Mouse (Mus musculus): ENCODE data around the gene Tmem132c.

Gene Tmem132c

DNA sequence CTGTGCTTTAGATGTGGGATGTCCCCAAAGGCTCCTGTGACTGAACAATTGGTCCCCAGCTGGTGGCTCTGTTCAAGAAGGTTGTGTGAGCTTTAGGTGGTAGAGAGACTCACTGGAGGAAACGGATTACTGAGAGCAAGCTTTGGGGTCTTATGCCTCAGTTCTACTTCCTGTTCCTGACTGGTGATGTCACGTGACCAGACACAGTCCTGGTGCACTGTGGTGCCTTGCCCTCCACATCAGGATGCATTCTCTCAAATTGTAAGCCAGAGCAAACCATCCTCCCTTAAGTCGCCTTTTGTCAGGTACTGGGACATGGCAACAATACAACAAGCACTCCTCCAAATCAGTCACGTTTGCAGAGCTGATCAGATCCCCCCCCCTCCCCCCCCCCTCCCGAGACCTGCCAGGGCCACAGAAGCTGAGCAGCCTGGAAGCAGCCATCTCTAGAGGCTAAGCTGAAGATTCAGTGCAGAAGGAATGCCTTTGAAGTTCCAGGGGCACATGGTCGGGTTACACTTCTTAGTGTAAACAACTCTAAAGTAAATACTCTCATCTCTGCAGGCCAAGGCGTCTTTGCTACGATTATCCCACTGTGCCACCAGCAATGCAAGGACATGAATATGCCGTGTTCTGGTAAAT, 164.5 kb downstream of the Tmem132c start:
- no peak for DNase-seq (ENCODE audit: low read depth)

DNA sequence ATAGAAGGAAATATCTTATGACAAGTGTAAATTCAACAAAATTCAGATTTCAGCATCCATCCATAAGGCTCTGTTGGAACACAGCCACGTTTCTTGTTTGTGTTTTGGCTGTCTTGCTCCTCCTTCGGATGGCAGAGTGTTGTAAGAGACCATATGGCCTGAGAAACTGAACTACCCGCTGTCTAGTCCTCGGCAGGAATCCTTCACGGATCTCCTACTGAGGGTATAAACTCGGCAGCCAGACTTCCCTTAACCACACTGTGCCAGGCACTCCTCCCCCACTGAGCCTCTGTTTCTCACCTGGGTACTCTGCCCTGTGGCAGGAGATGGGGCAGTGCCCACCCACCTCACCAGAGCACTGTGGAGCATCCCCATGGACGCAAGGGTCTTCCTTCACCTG, 174.9 kb downstream of the Tmem132c start:
- no peak for DNase-seq (ENCODE audit: low read depth)

DNA sequence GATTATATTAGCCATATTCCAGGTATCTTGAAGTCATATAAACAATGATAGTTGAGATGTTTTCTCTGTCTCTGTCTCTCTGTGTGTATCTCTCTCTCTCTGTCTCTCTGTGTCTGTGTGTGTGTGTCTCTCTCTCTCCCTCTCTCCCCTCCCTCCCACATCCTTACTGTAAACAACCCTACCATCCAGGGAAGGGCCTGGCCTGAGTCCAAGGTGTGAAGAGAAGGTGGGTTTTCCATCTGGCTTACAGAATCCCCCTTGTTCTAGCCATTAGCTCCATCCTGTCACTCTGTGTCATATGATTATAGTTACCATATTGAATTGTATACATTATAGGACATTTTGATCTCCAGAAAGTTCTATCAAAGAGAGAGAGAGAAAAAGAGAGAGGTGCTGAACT, 182.3 kb downstream of the Tmem132c start:
- no peak for DNase-seq (ENCODE audit: low read depth)

GRCm38 (mm10) chr5:127429124-127429523, 187.5 kb downstream of the Tmem132c start:
- no peak for DNase-seq (ENCODE audit: low read depth)

- DNase-seq (ENCODE audit: low read depth): no peak
Measured at GRCm38 (mm10) chr5:127431561-127431960, 190.0 kb downstream of the Tmem132c start.

GRCm38 (mm10) chr5:127436836-127437235, 195.2 kb downstream of the Tmem132c start:
- DNase-seq (ENCODE audit: low read depth): no peak

GRCm38 (mm10) chr5:127438639-127439038, 197.0 kb downstream of the Tmem132c start:
- peak; percentile 3 for DNase-seq (ENCODE audit: low read depth)

DNA sequence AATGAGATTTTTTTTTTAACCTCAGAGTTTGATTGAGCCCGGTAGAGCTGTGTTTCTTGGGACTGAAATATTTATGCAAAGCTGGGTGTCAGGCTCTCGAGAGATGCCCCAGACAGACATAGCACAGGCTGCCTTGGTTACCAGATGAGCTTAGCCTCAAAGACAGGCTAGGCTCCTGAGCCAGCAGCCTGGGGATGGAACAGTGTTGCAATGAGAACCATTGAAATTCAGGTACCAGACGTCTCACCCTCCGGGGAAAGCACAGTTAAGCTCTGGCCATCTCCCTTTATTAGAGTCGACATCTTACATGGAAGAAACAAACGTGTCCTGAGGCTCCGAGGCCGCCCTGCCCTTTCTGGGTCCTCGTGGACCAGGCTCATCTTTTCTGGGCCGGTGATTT, 200.4 kb downstream of the Tmem132c start:
- no peak for DNase-seq (ENCODE audit: low read depth)

GRCm38 (mm10) chr5:127453580-127453979, 212.0 kb downstream of the Tmem132c start:
- DNase-seq (ENCODE audit: low read depth): peak; percentile 22

DNA sequence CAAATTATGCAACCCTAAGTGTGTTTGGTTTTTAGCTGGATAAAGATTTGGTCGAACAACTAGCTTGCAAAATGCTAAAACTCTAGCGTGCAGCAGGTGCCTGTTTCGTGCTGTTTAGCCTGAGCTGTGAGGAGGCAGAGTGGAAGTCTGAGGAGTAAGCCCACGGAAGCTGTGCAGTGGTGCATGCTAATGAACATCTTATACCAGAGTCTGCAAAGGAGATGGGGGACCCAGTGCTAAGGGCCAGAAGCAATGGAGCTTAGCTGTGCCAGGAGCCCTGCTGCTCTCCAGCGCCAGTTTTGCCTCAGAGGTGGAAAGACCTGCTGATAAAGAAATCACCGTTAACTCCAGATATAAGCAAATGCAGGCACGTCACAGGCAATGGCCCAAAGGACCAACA, 212.5 kb downstream of the Tmem132c start:
- no peak for DNase-seq (ENCODE audit: low read depth)

GRCm38 (mm10) chr5:127456076-127456475, 214.5 kb downstream of the Tmem132c start:
- no peak for DNase-seq (ENCODE audit: low read depth)

DNA sequence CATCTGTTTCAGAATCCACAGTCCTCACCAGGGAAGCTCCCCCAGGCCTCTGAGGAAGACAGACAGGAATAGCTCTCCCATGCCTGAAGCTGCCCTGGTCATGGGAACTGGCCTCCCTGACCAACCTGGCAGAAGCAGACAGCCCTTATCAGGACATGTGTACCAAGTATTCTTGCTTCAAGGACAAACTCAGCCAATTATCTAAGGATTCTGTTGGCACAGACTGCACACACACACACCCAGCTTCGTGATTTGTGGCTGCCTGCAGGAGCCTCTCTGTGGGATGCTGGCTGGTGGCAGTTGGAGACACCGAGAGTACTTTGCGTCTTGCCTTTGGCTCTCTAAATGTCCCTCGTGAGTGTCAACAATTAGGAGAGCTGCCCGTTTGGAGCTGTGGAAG, 226.5 kb downstream of the Tmem132c start:
- DNase-seq (ENCODE audit: low read depth): no peak

GRCm38 (mm10) chr5:127470351-127470750, 228.7 kb downstream of the Tmem132c start:
- no peak for DNase-seq (ENCODE audit: low read depth)

GRCm38 (mm10) chr5:127471902-127472301, 230.3 kb downstream of the Tmem132c start:
- no peak for DNase-seq (ENCODE audit: low read depth)

DNA sequence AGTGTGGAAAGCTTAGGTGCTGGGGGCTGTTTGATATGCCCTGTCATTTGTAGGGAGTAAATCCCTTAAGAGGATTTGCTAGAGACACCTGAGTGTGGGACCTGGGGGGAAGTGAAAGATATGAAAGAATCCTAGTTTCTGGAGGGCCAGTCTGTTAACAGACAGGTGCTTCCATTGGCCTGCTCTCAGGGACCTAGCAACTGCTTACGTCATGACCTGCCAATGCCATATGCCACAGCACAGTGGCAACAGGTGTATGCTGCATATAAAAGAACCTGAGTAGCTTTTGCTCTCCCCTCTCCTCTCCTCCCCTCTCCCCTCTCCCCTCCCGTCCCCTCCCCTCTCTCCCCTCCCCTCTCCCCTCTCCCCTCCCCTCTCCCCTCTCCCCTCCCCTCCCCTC, 232.1 kb downstream of the Tmem132c start:
- no peak for DNase-seq (ENCODE audit: low read depth)

DNA sequence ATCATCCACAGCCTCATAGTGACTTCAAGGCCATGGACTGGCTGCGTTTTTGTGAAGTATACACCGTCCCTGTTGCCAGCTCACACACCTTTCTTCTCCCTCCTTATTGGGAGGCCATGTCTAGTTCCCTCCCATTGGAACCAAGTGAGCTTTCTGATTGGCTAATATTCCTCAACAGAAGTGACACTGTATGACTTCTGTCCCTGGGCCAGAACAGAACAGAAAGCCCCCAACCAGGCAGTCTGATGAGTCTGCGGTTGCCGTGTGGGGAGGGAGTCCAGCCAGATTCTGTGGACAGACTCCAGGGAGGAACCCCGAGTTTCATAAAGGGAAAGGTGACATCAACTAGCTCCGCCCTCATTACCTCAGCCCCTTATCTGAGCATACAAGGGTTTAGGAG, 233.2 kb downstream of the Tmem132c start:
- no peak for DNase-seq (ENCODE audit: low read depth)

DNA sequence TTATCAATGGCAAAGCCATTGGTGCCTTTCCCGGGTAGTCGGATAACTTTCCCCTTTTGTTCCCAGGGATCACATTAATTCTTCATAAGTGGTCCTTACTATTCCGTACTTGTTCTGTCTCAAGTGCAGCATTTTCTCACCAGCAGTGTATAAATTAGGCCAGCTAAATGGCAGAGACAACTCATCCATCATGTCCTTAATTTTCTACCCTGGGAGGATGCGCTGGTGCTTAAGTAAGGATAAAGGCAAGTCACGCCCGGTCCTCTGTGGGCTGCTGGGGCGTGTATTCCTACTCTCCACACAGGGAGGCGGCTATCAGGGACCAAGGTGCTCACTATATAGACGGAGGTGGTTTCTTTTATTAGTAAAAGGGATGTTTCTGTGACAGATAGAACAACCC, 236.2 kb downstream of the Tmem132c start:
- DNase-seq (ENCODE audit: low read depth): no peak

- no peak for DNase-seq (ENCODE audit: low read depth)
Measured at GRCm38 (mm10) chr5:127478322-127478721, 236.7 kb downstream of the Tmem132c start.

GRCm38 (mm10) chr5:127480931-127481330, 239.3 kb downstream of the Tmem132c start:
- DNase-seq (ENCODE audit: low read depth): no peak

DNA sequence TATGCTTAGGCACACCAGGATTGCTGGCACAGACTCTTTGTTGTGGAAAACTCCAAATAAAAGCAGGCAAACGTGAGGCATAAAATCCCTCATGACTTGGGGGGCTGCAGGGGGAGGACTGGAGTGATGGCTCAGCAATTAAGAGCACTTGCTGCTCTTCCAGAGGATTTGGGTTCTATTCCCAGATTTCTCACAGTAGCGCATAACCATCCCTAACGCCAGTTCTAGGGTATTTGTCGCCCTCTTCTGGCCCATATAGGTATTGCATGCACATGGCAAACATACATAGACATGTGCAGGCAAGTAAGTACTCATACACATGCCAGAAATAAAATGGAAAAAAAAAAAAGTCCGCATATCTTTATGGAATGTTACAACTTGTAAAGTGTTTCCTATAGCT, 239.8 kb downstream of the Tmem132c start:
- peak; percentile 31 for DNase-seq (ENCODE audit: low read depth)

DNA sequence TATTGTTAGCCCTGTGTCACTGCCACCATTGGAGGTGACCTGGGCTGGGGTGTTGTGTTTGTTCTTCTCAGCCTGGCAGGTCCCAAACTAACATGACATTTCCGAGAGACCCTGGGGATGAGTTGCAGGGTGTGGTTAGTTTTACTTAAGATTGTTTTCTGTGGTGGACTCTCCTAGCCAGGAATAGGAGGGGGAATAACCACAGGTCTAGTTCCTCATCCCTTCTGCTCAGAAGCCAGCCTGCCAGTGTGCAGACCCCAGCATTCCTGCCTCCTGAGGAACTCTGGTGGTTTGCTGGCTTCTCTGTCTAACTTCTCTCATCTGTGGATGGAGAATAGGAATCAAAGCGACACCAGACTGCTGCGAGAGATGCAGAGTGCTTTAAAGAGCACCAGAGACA, 240.7 kb downstream of the Tmem132c start:
- DNase-seq (ENCODE audit: low read depth): no peak

GRCm38 (mm10) chr5:127483955-127484659, 242.5 kb downstream of the Tmem132c start:
- no peak for DNase-seq (ENCODE audit: low read depth)

DNA sequence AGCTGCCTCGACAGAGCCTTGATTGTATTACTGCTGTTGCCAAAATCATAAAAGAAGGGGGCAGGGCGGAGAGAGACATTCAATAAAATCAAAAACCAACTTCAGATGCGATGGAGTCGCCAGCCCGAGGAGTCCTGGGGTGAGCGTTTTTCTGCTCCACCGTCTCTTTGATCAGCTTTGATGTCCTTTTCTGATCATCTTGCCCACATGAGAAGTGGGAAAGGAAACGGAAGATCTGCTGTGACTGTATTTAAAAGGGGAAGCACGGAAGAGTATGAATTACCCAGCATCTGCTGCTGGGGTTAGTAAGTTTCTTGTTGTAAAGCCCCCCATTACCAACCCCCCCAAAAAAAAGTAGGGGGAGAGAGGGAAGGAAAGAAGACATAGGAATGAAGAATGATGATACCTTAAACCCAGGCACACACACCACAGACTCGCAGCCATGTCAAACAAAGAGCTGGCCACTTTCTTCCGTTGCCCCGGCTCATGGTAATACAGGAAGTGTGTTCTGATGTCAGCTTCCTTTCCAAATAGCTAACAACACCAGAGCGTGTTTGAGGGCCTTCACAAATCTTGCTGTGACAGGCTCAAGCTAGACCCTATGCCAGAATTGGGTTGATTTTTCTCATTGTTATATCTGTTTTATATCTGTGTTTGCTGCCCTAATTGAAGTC, 243.3 kb downstream of the Tmem132c start:
- DNase-seq (ENCODE audit: low read depth): no peak
